Mouse (Mus musculus): Measurements from ENCODE around the gene Mt3.
"Not testable (repeated sequence)": the region's sequence is repeated elsewhere in the genome, so short reads cannot be mapped to it uniquely, and the experiment has no call there.

The Mt3 gene

DNA sequence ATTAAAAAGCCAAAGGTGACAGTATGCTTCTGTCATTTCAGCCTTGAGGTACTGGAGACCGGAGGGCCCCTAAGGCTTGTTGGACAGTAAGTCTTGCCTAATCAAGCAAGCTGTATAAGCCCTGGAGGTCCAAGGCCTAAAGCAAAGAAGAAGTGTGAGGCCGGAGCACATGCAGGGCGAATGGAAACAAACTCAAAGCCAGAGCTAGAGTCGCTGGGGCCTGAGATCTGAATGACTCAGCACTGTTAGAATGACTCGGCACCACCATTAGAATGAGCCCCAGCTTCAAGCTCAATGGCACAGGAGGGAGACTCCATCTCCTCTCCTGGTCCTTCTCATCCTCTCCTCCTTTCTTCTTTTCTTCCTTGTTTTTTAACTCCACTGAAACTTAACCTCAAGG lies 1.5 kb upstream of the Mt3 start:
- peak; percentile 70 for DNase-seq (ENCODE audit: low spot score)

DNA sequence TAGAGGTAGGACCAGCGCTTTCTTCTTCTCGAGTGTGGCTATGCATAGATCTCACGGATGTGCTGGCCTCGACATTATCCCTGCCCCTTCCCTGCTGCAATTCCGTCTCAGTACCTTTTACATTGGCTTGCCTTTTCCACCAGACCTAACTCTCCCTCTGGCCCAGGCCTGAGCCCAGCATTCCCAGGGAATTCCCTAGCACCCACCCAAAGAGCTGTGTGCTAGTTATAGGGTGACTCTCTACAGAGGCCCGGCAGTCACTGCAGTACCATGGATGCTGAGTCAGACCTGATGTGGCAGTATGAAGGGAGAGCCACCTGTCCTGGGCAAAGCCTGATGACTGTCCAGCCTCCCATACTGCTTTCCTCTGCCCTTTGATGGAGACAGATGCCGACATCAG lies 1.0 kb downstream of the Mt3 start:
- no peak for DNase-seq (ENCODE audit: low spot score)

DNA sequence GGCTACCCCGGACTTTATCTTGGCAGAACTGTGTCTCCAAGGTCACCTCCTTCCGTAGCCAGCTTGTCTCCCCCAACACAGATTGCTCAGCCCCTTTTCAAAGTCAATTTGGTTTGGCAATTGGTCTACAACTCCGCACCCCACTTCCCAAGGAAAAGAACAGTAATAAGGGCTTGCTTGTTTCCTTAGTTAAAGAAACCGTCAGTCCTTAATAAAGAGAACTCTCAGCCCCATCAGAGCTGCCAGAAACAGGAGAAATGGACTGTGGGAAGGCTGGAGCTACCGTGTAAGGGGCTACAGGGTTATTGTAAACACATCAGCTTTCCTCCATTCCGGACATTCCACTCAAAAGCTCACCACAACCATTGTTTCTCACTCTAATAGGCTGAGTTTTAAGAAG lies 2.1 kb downstream of the Mt3 start:
- no peak for DNase-seq (ENCODE audit: low spot score)

DNA sequence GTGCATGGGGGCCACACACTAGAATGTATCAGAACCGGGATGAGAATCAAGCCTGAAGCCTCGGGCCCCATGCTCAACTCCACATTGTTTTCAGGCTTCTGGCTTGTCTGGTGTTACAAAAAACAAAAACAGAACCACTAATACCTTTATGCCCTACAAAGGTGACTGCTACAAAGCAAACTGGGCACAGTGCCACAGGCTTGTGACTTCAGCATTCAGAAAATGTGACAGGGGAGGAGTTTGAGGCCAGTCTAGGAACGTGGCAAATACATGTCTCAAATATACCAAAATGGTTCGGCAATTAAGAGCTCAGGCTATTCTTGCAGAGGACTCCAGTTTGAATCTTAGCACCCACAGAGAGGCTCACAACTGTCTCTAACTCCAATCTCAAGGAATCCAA lies 3.7 kb downstream of the Mt3 start:
- no peak for DNase-seq (ENCODE audit: low spot score)

DNA sequence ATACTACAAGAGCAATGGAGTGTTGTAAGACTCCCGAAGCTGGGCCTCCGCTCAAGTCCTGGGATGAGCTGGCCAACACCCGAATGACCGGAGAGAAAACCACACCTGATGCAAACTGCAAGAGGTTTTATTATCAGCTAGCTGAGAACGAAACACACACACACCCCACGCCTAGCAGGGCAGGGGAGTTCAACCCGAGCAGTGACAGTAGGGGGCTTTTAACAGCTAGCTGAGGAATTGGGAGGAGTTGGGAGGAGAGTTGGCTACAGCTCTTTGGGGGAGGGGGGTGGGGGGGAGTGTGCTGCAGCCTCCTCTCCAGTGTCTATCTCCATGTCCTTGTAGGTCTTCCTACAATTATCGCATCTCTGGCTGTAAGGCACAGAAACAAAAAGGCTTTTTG lies 13.4 kb downstream of the Mt3 start:
- DNase-seq (ENCODE audit: low spot score) = not testable (repeated sequence)

DNA sequence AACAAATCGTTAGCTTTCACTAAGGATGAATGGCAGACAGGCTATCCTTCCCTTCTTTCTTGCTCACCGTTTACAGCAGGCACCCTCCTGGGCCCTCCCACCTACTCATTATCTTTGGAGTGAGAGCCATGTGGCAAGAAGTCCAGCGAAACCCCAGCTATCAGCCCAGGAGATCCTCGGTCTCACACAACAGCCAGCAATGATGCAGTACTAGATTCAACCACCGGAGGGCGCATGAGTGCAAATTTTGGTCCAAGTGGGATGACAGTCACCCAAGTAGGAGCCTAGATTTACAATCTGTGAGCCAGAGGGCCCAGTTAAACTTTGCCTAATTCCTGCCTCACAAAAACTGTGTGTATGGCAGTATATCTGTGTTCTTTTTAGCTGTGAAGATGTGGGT lies 14.8 kb downstream of the Mt3 start:
- peak; percentile 90 for DNase-seq (ENCODE audit: low spot score)

DNA sequence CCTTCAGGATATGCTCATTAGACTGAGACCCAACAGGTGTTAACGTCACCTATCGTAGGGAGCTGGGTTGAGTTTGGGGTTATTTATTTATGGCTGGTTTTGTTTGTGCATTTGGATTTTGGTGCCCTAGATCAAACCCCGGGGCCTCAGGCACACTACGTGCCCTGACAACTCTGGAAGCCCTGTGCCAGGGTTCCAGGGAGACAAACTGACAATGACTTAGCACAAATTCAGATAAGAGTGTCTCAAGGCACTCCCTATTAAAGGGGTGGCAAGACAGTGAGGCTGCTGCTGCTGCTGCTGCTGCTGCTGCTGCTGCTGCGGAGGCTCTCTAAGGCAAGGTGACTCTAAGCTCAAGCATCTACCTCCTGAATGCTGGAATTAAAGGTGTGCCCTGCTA lies 17.1 kb downstream of the Mt3 start:
- DNase-seq (ENCODE audit: low spot score) = peak; percentile 76

DNA sequence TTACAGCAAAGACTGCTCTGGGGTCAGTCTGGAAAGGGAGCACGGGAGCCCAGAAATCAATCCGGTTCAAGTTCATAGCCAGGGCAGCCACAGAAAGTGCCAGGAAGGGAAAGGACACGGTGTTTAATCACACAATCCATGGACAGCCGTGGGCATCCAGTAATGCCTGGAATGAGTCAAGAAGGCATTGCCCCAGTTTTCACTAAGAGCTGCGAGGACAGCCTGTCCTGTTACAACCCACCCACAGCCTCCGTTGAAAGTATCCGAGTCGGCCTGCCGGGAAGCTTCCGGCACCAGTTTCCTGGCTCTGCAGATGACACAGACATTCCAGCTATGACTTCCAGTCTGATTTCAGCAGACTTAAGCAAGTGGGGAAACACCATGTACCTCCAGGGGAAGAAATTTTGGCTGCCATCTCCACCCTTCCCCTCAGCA lies 18.9 kb downstream of the Mt3 start:
- DNase-seq (ENCODE audit: low spot score) = no peak

DNA sequence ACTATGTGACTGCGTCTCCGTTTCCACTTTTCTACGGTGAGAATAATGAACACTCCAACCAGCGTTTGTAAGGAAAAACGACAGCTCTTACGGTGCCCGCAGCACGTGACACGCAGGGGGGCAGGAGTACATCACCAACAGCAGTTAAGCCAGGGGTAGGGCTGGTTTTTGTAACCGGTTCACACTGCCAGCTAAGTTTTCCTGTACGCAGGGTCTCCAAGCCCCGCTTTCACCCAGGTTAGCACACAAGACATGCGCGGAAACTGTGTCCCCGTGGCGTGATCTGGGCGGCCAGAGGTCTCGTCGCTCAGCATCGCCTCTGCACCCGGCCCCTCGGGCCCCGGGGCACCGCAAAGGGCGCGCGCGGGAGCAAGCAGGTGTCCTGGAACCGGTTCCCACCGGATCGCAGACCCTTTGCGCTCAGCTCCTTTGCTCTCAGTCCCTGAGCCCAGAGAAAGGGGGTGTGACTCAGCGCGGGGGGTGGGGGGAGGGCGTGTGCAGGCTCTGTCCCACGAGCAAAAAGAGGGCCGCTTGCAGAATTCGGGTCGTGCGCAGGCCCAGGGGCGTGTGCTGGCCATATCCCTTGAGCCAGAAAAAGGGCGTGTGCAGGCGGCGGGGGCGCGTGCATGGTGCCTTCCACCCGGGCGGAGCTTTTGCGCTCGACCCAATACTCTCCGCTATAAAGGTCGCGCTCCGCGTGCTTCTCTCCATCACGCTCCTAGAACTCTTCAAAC lies 19.8 kb downstream of the Mt3 start, which contains the start of gene Mt2:
Gene Mt2 (plus strand): TSS at position 590 of the 734 bp plus-strand sequence.
- peak; percentile 96 for DNase-seq (ENCODE audit: low spot score)

DNA sequence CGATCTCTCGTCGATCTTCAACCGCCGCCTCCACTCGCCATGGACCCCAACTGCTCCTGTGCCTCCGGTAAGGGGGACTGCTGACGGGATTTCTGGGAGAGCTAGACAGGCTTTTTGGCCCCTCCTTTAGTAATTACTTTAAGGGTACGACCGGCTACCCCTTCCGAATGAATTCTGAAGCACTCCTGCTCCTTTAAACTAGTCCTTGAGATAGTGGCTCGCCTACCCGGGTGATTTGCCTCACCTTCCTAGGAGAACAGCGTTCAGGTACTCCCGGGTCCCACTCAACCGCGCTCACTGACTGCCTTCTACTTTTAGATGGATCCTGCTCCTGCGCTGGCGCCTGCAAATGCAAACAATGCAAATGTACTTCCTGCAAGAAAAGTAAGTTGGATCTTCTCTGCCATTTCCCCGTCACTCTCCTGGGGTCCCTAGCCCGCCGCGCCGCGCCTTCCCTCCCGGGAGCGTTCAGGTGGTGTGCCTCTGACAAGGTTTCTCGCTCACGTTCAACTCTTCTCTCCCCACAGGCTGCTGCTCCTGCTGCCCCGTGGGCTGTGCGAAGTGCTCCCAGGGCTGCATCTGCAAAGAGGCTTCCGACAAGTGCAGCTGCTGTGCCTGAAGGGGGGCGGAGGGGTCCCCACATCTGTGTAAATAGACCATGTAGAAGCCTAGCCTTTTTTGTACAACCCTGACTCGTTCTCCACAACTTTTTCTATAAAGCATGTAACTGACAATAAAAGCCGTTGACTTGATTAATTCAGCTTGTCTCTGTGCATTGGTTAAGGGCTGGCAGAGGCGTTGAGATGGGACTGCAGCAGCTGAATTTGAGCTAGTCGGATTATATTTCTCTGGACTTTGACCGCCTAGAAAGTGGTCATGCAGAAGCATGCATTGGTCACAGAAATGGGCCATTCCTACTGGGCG lies 20.7 kb downstream of the Mt3 start:
- peak; percentile 55 for DNase-seq (ENCODE audit: low spot score)

DNA sequence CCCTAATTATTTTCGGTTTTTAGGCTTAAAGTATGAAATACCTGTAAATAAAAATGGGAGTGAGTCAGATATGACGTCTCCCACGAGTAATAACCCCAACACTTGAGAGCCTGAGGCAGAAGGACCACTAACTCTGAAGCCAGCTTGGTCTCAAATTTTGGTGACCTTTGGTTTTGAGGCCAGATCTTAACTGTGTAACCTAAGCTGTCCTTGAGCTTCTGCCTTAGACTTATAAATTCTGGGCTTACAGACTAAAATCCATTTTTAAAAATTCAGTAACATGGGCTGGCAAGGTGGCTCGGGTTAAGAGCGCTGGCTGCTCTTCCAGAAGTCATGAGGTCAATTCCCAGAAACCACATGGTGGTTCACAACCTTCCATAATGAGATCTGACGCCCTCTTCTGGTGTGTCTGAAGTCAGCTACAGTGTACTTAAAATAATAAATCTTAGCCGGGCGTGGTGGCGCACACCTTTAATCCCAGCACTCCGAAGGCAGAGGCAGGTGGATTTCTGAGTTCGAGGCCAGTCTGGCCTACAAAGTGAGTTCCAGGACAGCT lies 21.5 kb downstream of the Mt3 start:
- DNase-seq (ENCODE audit: low spot score) = peak; percentile 63

DNA sequence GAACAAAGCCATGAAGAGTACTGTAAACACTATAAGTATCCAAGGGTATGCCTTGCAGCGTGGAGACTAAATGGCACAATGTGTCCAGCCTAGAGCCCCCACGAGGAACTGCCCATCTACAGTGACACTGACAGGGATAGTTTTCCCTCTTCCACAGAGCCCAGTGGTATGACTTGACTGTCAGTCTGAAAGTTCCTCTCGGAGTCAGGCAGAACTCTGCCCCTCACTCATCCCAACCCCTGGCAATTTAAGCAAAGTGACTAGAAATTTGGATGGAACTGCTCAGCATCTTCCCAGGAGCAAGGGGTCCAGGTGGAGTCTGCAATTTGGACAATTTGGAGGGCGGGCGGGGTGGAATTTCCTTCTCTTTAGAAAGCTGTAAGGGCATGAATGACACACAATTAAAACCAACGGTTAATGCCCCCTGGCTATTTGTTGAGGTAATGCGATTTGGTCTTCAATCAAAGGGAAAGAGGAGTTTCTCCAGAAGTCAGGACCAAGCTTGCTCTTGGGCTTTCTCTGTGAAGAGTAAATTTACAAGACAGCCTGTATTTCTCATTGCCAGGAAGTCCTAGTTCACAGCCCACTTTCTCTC lies 22.3 kb downstream of the Mt3 start:
- DNase-seq (ENCODE audit: low spot score) = no peak

DNA sequence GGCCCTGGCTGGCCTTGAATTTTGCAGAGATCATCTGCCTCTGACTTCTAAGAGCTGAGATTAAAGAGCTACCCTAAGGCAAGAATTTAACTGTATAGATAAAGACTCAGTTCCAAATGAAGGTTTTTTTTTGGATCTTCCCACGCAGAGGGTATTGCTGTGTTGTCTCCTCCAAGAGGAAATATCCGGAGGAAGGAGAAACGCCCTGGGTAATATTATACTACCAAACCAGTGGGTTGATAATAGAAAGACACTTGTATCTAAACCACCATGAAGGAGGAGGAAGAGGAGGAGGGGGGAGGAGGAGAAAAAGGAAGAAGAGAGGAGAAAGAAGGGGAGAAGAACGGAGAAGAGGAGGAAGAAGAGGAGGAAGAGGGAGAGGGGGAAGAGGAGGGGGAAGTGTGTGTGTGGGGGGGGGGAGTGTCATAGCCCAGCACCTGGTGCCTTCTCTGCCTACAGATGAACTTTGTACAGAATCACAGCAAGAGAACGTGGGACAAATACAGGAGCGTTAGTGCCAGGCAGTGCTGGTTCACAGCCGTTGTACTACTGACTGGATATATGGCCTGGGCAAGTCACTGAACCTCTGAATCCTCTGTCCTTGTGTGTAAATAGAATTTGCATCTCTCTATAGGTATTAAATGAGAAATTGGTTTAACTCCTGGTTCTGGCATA lies 25.4 kb downstream of the Mt3 start:
- DNase-seq (ENCODE audit: low spot score) = no peak

DNA sequence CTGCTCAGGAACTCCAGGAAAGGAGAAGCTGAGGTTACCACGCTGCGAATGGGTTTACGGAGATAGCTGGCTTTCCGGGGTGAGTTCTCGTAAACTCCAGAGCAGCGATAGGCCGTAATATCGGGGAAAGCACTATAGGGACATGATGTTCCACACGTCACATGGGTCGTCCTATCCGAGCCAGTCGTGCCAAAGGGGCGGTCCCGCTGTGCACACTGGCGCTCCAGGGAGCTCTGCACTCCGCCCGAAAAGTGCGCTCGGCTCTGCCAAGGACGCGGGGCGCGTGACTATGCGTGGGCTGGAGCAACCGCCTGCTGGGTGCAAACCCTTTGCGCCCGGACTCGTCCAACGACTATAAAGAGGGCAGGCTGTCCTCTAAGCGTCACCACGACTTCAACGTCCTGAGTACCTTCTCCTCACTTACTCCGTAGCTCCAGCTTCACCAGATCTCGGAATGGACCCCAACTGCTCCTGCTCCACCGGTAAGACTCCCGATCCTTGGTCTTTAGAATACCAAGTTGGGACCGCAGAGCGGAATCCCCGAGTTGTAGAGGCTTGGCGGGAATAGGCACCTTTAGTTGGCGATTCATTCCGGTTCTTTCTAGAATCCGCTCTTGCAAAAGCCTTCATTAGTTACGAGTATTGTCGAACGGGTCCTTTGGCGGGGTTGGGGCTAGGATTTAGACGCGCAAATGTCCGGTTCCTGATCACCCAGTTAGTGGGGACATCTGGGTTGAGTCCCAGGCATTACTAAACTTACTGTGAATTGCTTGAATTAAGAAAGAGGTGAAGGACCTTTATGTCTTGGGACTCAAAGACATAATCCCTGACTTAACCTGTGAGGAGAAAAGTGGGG lies 26.7 kb downstream of the Mt3 start, which contains the start of gene Mt1:
Gene Mt1 (plus strand): TSS at position 226 of the 856 bp plus-strand sequence.
- DNase-seq (ENCODE audit: low spot score) = peak; percentile 99

DNA sequence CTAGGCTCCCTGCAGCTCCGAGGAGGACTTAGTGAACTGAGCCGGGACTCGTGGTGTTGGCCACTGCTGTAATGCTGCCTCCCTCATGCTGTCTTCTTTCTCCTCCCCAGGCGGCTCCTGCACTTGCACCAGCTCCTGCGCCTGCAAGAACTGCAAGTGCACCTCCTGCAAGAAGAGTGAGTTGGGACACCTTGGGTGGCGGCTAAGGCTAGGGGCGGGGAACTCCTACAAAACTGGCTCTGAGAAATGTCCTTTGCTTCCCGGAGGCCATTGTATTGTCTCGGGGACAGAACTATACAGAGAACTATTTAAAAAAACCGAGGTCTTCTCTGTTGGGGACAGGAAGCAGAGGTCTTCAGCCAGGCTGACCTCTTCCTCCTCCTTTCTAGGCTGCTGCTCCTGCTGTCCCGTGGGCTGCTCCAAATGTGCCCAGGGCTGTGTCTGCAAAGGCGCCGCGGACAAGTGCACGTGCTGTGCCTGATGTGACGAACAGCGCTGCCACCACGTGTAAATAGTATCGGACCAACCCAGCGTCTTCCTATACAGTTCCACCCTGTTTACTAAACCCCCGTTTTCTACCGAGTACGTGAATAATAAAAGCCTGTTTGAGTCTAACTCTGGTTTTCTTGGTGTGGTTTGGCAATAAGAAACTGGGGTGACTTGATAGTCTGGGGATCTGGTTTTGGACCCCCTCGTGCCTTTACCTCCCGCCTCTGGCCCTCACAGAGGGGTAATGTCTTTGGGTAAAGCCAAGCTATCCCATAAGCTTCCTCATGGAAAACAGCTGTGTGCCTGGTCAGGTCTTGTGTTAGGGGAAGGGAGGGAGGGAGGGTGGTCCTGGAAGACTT lies 27.5 kb downstream of the Mt3 start:
- peak; percentile 62 for DNase-seq (ENCODE audit: low spot score)

DNA sequence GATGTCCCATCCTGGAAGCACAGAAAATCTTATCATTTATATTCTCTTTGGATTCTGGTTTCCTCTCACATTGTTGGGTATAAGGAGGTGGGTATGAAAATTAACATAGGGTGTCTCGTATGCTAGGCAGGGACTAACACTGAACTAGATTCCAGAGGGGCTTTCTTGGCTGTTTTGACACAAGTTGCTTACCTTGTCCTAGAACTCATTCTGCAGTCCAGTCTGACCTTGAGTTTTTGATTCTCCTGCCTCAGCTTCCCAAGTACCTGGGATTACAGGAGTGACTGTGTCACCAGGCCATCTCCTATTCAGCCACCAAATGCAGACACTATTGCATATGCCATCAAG lies 28.1 kb downstream of the Mt3 start:
- no peak for DNase-seq (ENCODE audit: low spot score)

DNA sequence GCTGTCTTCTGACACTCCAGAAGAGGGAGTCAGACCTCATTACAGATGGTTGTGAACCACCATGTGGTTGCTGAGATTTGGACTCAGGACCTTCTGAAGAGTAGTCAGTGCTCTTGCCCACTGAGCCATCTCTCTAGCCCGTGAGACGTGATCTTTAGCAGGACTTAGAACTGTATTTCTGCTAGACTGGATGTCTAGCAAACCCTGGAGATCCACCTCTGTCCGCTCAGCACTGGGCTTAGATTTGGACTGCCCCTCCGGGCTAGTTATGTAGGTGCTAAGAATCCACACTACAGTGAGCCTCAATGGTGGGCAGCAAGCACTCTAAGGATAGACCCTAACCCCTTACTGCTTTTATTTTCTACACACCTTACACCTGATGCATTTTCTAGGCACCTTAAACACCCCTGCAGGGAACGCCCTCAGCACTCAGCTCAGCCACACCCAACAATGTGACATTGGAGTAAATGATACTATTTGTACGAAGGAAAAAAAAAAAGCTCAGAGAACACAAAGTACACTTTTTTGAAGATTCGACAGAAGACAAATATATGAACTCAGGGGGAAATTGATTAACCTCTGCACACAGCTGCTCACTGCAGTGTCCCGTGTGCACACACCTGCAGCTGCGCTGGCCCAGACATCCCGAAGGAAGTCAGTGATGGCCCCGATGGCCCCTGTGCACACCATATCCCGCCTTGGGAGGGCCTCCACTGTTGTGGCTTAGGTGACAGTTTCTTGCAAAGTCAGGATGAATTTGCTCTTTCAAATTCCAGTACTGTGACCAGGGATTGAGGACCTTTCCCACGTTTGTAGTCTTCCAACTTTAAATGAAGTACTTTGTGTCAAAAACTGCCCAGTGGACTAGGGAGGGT lies 29.9 kb downstream of the Mt3 start:
- no peak for DNase-seq (ENCODE audit: low spot score)

DNA sequence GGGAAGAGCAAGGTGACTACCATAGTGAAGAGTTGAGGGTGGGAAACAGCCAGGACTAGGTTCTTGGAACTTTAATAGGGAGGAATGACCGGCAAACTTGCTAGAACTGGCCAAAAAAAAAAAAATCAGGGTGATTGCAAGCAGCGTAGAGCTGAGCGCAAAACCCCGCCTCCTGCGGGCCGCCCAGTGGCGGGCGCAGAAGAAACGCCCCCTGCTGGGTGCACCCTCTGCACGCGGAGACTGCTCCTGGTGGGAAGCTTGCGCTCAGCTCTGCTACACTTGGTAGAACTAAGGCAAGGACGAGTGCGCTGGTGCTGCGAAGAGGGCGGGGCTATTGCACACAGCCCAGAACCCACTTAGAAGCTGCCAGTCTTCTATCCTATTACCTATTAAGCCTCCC lies 30.7 kb downstream of the Mt3 start:
- peak; percentile 90 for DNase-seq (ENCODE audit: low spot score)

DNA sequence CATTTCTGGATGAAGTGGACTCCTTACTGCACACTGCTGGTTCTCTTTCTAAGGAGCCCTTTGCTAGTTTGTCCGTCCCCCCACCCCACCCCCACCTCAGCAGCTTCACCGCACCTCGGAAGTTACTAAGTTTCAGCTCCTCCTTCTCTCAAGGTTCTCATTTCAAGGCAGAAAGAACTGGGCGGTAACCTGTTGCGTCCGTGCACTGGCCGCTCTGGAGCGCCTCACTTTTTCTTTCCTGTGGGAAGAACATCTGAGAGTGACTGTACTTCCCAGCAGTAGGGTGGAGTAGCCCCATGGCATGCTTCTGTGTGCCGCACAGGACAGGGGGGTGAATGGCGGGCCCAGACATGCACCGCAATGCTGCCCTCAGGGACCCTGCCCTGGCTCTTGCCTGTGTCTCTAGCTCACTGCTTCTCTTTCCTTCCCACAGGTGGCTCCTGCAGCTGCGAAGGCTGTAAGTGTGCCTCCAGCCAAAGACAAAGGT lies 32.0 kb downstream of the Mt3 start:
- DNase-seq (ENCODE audit: low spot score) = no peak

Measured in c-Kit-positive CD71-positive TER-119-positive erythroid progenitor cells, embryonic 14.5 days (primary cell).